ENCODE assay signal across 22 mouse cellular contexts in genomic region chr7:26769881-26770470, GRCm38 (mm10). TPM values are rescaled to one million over a fixed set of nuclear protein-coding genes. Genes with fewer than 3 reads are reported as not detected.
"Had no signal": no experiment of that assay in that cellular context is flagged by ENCODE, and none has a peak within 500 bp of the region (broad histone marks: within the 10 kb centered on the region; RNA-seq: fewer than 3 reads in every experiment).

No protein-coding gene starts in this region.

- DNase-seq: cerebellum, adult 2 months; cerebellum, adult 8-10 months; cerebellum, adult 9-10 months; cerebellum, adult 9-11 months; cerebellum, postnatal 10 days; cerebellum, postnatal 14 days; cerebellum, postnatal 25 days; cerebellum, postnatal 36 days; embryo, embryonic 11 days; forebrain, postnatal 0 days; gastrocnemius, adult 2 months; gastrocnemius, postnatal 10 days; gastrocnemius, postnatal 14 days; gastrocnemius, postnatal 25 days; gastrocnemius, postnatal 36 days; heart, adult 2 months had no signal

RNA-seq across cellular contexts. Expression of gene Cyp2b19, which starts 13.0 kb away (rescaled TPM):
- total RNA-seq: common myeloid progenitor, adult 5-6 weeks; forebrain, postnatal 0 days; gastrocnemius, adult 18-20 months; gastrocnemius, adult 2 months; gastrocnemius, adult 8-10 months; gastrocnemius, postnatal 10 days; gastrocnemius, postnatal 14 days; gastrocnemius, postnatal 25 days; gastrocnemius, postnatal 36 days; gastrocnemius, postnatal 4 days; granulocyte monocyte progenitor cell, adult 5-6 weeks; heart, adult 2 months; heart, adult 8-10 months had no signal

RNA-seq across cellular contexts. Expression of gene Cyp2g1, which starts 38.7 kb away (rescaled TPM):
- total RNA-seq: common myeloid progenitor, adult 5-6 weeks; forebrain, postnatal 0 days; gastrocnemius, adult 18-20 months; gastrocnemius, adult 2 months; gastrocnemius, adult 8-10 months; gastrocnemius, postnatal 10 days; gastrocnemius, postnatal 14 days; gastrocnemius, postnatal 25 days; gastrocnemius, postnatal 36 days; gastrocnemius, postnatal 4 days; granulocyte monocyte progenitor cell, adult 5-6 weeks; heart, adult 2 months; heart, adult 8-10 months had no signal
